Mouse (Mus musculus) neural tube, embryonic 12.5 days (tissue): ENCODE results near the gene Ttc23. TPM values are rescaled to one million over a fixed set of nuclear protein-coding genes. Genes with fewer than 3 reads are reported as not detected.

Source experiments
- ATAC-seq: fragments of 200-750 bp; cut with Nextera tagmentation; 2 replicates; pipeline ENCODE4 v1.8.0; 2017; ENCODE audit warnings: low read depth, mild to moderate bottlenecking, moderate TSS enrichment, moderate library complexity; ENCODE audit not compliant: low FRiP score
- H3K27ac ChIP-seq: fragments of 300-500 bp; sonication (generic); 2 replicates; pipeline ENCODE4 v1.5.1; 2016
- H3K27me3 ChIP-seq: fragments of 300-500 bp; sonication (generic); replicated peaks from 2 replicates; pipeline ENCODE4 v1.6.1; 2016; ENCODE audit warnings: mild to moderate bottlenecking
- H3K36me3 ChIP-seq: fragments of 300-500 bp; sonication (generic); 2 replicates; pipeline ENCODE4 v1.6.1; 2016; ENCODE audit warnings: mild to moderate bottlenecking
- H3K4me1 ChIP-seq: fragments of 300-500 bp; sonication (generic); 2 replicates; pipeline ENCODE4 v1.6.1; 2016
- H3K4me2 ChIP-seq: fragments of 300-500 bp; sonication (generic); replicated peaks from 2 replicates; pipeline ENCODE4 v1.6.1; 2016; ENCODE audit warnings: mild to moderate bottlenecking
- H3K4me3 ChIP-seq: fragments of 300-500 bp; sonication (generic); 2 replicates; pipeline ENCODE4 v1.5.1; 2016
- H3K9ac ChIP-seq: fragments of 300-500 bp; sonication (generic); 2 replicates; pipeline ENCODE4 v1.6.1; 2016; ENCODE audit warnings: mild to moderate bottlenecking
- H3K9me3 ChIP-seq: fragments of 300-500 bp; sonication (generic); 2 replicates; pipeline ENCODE4 v1.6.1; 2016; ENCODE audit warnings: mild to moderate bottlenecking
- WGBS: fragments of 180-500 bp; shearing (Covaris S2); methylation state at CpG from one replicate; pipeline ENCODE4 v1.1.7; 2016; 5-methylcytosine and 5-hydroxymethylcytosine counted together
- polyA plus RNA-seq: library from polyadenylated mRNA; unstranded; fragments of >200 nt; fragmentation: Nextera tagmentation; extraction: Ambion mirVana; gene quantifications from 2 replicates; pipeline ENCODE4 v1.2.1, GENCODE M21; 2016

Gene Ttc23
- polyA plus RNA-seq, 1 experiment from 2014 or later: 23.7 TPM

DNA sequence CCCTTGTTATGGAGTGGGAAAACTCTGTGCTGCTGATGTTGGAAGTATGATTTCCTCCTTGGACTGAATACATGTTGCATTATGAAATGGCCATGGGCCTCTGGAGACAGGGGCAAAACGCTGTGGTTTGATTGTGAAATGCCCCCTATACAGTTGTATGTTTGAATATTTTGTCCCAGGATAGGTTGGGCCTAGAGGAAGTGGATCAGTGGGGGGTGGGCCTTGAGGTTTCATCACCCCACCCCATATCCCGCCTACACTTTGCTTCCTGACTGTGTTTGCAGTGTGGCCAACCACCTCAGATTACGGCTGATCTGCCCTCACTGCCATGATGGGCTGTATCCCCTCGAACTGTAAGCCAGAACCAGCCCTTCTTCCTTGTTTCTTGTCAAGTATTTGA lies 81.0 kb downstream of the Ttc23 start:
- Histone ChIP-seq H3K9ac (no peak overlapping the region), H3K27ac (no peak overlapping the region), H3K4me3 (no peak overlapping the region), H3K9me3 (no peaks in the 10 kb centered on the region), H3K4me1 (no peaks in the 10 kb centered on the region), H3K27me3 (no peaks in the 10 kb centered on the region), H3K4me2 (no peak overlapping the region), H3K36me3 (peaks cover 13% of the 10 kb centered on the region; the same call in 1 of the 2 replicates)
- ATAC-seq: no peak
- WGBS: 91% methylated on average over 4 of the region's 4 CpGs

GRCm38 (mm10) chr7:67728809-67729208 lies 81.6 kb downstream of the Ttc23 start:
- Histone ChIP-seq H3K4me3 (no peak overlapping the region), H3K4me2 (no peak overlapping the region), H3K9me3 (no peaks in the 10 kb centered on the region), H3K4me1 (no peaks in the 10 kb centered on the region), H3K9ac (no peak overlapping the region), H3K27ac (no peak overlapping the region), H3K27me3 (no peaks in the 10 kb centered on the region), H3K36me3 (peaks cover 13% of the 10 kb centered on the region; the same call in 1 of the 2 replicates)
- ATAC-seq: no peak
- 93% methylated on average over 4 of the region's 4 CpGs for WGBS

DNA sequence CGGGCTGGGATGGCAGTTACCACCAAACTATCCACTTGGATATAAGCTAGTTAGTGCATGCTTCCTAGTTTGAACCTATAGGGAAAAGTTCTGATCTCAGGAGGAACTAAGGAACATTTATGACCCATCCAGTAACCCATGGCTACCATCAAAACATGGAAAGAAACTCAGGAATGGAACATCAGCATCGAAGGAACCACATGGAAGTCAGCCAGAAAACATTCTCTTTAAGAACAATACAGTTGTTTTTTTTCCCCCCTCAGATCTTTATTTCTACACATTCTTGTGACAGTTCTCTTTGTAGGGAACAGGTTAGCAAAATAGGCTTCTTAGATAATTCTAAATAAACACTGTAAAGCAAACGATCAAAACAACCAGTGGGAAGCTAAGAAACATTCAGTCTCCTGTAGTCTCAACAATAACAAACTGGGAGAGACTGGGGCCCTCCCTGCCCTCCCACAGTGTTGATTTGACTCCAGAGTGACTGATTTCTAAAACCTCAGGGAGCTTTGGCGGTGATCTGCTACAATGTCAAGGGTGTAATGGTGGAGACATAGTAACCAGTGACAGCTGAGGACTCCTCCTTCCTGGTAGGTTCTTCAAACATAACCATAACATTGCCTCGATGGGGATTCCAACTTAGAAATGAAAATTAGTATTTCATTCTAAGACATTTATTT lies 83.4 kb downstream of the Ttc23 start:
- Histone ChIP-seq H3K4me3 (no peak overlapping the region), H3K4me1 (no peaks in the 10 kb centered on the region), H3K27ac (no peak overlapping the region), H3K4me2 (no peak overlapping the region), H3K9ac (no peak overlapping the region), H3K27me3 (no peaks in the 10 kb centered on the region), H3K9me3 (no peaks in the 10 kb centered on the region), H3K36me3 (peaks cover 18% of the 10 kb centered on the region; the same call in 1 of the 2 replicates)
- no peak for ATAC-seq
- WGBS: 71% methylated on average over 5 of the region's 5 CpGs

DNA sequence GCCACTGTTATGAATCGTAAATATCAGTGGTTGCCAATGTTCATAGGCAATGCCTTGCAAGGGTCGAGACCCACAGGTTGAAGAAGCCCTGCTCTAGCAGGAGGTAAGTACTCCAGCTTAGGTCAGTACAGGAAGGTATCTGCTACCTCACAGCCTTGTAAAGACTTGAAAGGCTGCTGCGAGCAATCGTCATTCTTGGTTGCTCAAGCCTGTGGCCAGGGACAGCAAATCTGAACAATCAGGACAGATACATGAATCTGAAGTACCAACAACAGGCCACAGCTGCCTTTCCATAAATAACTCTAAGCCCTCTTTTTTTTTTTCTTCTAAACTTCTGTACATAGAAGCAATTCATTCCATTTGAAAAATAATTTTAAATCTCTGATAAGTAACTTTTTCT lies 85.1 kb downstream of the Ttc23 start:
- Histone ChIP-seq H3K4me1 (peaks cover 8% of the 10 kb centered on the region), H3K9me3 (no peaks in the 10 kb centered on the region)

GRCm38 (mm10) chr7:67740382-67740781 lies 93.2 kb downstream of the Ttc23 start:
- no peak overlapping the region for H3K4me3 ChIP-seq
- no peaks in the 10 kb centered on the region for H3K36me3 ChIP-seq
- no peaks in the 10 kb centered on the region for H3K9me3 ChIP-seq
- no peaks in the 10 kb centered on the region for H3K27me3 ChIP-seq
- ATAC-seq: no peak
- H3K4me1 ChIP-seq: peaks cover 13% of the 10 kb centered on the region
- H3K9ac ChIP-seq: no peak overlapping the region
- 93% methylated on average over 4 of the region's 4 CpGs for WGBS
- no peak overlapping the region for H3K27ac ChIP-seq
- H3K4me2 ChIP-seq: no peak overlapping the region

More for the DNA sequence above, 85.1 kb downstream of the Ttc23 start:
- Histone ChIP-seq H3K27me3 (no peaks in the 10 kb centered on the region), H3K4me2 (no peak overlapping the region), H3K9ac (no peak overlapping the region), H3K4me3 (no peak overlapping the region), H3K36me3 (peaks cover 13% of the 10 kb centered on the region; the same call in 1 of the 2 replicates), H3K27ac (no peak overlapping the region)
- ATAC-seq: no peak
- WGBS: 88% methylated on average over 4 of the region's 4 CpGs

- no peak overlapping the region for H3K9ac ChIP-seq
- no peak overlapping the region for H3K27ac ChIP-seq
- 83% methylated on average over 5 of the region's 5 CpGs for WGBS
Observed at GRCm38 (mm10) chr7:67740796-67741195, 93.6 kb downstream of the Ttc23 start.

DNA sequence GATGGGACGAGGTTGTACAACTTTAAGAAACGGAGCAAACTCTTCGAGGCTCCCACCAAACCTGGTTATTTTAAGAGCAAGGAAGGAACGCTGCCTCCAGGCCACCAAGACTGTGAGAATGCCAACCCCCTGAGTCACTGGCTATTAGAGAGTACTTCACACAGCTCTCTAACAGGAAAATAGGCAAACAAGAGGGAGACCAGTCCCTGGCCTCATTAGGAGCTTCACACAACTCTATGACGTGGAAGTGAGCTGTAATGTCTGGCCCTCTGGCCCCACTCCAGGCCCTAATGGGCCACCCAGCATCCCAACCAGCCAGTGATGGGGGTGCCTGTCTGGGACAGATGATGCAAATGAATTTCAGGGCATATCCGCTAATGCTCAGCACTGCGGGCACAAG lies 94.5 kb downstream of the Ttc23 start:
- Histone ChIP-seq H3K4me3 (no peak overlapping the region), H3K9ac (no peak overlapping the region), H3K27me3 (no peaks in the 10 kb centered on the region), H3K36me3 (no peaks in the 10 kb centered on the region), H3K27ac (no peak overlapping the region), H3K4me2 (no peak overlapping the region), H3K4me1 (peaks cover 5% of the 10 kb centered on the region; the same call in 1 of the 2 replicates), H3K9me3 (no peaks in the 10 kb centered on the region)
- ATAC-seq: no peak
- 83% methylated on average over 7 of the region's 7 CpGs for WGBS

More at GRCm38 (mm10) chr7:67740796-67741195, 93.6 kb downstream of the Ttc23 start:
- Histone ChIP-seq H3K4me3 (no peak overlapping the region), H3K4me1 (peaks cover 13% of the 10 kb centered on the region), H3K9me3 (no peaks in the 10 kb centered on the region), H3K4me2 (no peak overlapping the region), H3K36me3 (no peaks in the 10 kb centered on the region), H3K27me3 (no peaks in the 10 kb centered on the region)
- no peak for ATAC-seq

- 93% methylated on average over 4 of the region's 4 CpGs for WGBS
- Histone ChIP-seq H3K9ac (no peak overlapping the region), H3K4me2 (no peak overlapping the region), H3K9me3 (no peaks in the 10 kb centered on the region), H3K36me3 (no peaks in the 10 kb centered on the region), H3K4me1 (peaks cover 8% of the 10 kb centered on the region), H3K27ac (no peak overlapping the region), H3K27me3 (no peaks in the 10 kb centered on the region), H3K4me3 (no peak overlapping the region)
- ATAC-seq: no peak
Observed at GRCm38 (mm10) chr7:67747731-67748305, 100.6 kb downstream of the Ttc23 start.

DNA sequence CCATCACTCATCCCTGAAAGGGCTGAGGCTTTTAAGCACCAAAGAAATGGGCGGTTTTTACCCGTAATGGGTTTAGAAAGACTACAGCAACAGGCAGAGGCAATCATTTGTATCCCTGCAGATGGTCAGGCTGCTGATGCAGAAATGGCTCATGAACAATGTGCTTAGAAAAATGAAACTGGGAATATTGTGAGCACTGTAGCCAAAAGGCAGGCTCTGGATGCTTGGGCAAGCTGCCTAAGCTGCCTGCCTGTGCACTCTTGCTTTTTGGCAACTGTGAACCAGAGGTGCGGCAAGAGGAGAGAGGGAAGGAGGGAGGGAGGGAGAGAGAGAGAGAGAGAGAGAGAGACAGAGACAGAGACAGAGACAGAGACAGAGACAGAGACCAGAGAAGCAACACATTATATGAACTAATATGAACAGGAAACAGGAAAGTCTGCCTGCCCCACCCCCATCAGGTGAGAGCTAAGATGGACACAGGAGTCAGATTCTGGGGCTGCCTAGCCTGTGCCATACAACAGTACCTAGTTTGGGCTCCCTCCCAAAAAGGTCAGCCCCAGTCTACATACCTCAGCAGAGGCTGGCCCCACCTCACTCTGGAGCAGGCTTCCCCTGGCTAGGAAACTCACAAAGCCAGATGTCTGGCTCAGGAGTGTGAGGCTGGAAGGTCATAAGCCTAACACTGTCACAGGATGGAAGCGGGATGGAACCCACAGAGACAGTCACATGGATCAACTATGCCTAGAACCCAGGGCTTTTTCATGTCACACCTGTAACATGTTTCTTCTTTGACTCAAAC lies 102.4 kb downstream of the Ttc23 start:
- 59% methylated on average over 4 of the region's 4 CpGs for WGBS
- H3K9me3 ChIP-seq: no peaks in the 10 kb centered on the region
- no peak overlapping the region for H3K9ac ChIP-seq
- no peaks in the 10 kb centered on the region for H3K36me3 ChIP-seq
- peaks cover 8% of the 10 kb centered on the region for H3K4me1 ChIP-seq
- no peak for ATAC-seq
- no peak overlapping the region for H3K27ac ChIP-seq
- H3K4me3 ChIP-seq: no peak overlapping the region
- H3K27me3 ChIP-seq: no peaks in the 10 kb centered on the region
- no peak overlapping the region for H3K4me2 ChIP-seq

GRCm38 (mm10) chr7:67754606-67755005 lies 107.4 kb downstream of the Ttc23 start:
- Histone ChIP-seq H3K4me2 (no peak overlapping the region), H3K27me3 (peaks cover 14% of the 10 kb centered on the region), H3K27ac (no peak overlapping the region), H3K36me3 (no peaks in the 10 kb centered on the region), H3K9me3 (no peaks in the 10 kb centered on the region), H3K4me1 (peaks cover 14% of the 10 kb centered on the region; the same call in 1 of the 2 replicates), H3K9ac (no peak overlapping the region), H3K4me3 (no peak overlapping the region)
- no peak for ATAC-seq
- WGBS: 77% methylated on average over 11 of the region's 11 CpGs

DNA sequence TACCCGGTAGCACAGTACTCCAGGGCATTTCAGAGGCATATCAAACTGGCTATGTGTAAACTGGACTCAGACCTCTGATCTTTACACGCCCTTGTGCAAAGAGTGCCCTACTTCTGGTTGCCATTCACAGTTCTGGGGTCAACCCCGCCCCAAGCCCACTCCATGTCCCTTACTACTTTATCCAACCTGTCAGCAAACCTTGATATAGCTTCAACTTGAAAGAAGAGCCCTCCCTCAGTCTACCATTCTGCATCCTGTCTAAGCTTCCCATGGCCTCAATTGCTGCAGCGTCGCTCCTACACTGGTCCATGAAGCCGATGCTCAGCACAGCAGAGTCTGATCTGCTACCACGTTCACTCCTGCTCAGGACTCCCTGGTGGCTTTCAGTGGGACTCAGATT lies 108.2 kb downstream of the Ttc23 start:
- no peak for ATAC-seq
- WGBS: 90% methylated on average over 7 of the region's 7 CpGs
- H3K4me3 ChIP-seq: no peak overlapping the region
- no peak overlapping the region for H3K4me2 ChIP-seq
- H3K36me3 ChIP-seq: no peaks in the 10 kb centered on the region
- peaks cover 12% of the 10 kb centered on the region; the same call in 1 of the 2 replicates for H3K4me1 ChIP-seq
- peaks cover 14% of the 10 kb centered on the region for H3K27me3 ChIP-seq
- no peaks in the 10 kb centered on the region for H3K9me3 ChIP-seq
- H3K9ac ChIP-seq: no peak overlapping the region
- no peak overlapping the region for H3K27ac ChIP-seq

DNA sequence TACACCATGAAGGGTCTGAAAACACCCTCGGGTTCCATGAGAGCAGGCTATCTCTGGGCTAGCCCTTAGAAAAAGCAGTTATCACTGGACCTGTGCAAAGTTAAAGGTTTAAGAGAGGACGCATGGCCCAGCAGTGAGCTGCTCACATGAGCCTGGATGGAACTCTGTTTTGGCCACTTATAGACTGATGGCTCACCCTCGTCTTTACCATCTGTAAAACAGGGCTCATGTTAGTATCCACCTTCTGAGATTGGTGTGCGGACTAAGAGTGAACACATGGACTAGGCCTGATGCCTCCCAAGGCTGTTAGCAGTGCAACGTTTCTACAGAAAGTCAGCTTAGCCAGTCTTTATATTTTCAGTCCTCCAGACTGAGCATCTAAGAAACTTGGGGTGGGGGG lies 109.4 kb downstream of the Ttc23 start:
- H3K9ac ChIP-seq: no peak overlapping the region
- WGBS: 82% methylated on average over 5 of the region's 5 CpGs
- H3K27me3 ChIP-seq: peaks cover 16% of the 10 kb centered on the region

More for the DNA sequence above, 109.4 kb downstream of the Ttc23 start:
- H3K4me1 ChIP-seq: peaks cover 12% of the 10 kb centered on the region; the same call in 1 of the 2 replicates
- no peak overlapping the region for H3K4me3 ChIP-seq
- no peaks in the 10 kb centered on the region for H3K9me3 ChIP-seq
- no peaks in the 10 kb centered on the region for H3K36me3 ChIP-seq
- H3K27ac ChIP-seq: no peak overlapping the region
- ATAC-seq: no peak
- no peak overlapping the region for H3K4me2 ChIP-seq
